Mouse (Mus musculus): ENCODE measurements around the gene Olfr786.

DNA sequence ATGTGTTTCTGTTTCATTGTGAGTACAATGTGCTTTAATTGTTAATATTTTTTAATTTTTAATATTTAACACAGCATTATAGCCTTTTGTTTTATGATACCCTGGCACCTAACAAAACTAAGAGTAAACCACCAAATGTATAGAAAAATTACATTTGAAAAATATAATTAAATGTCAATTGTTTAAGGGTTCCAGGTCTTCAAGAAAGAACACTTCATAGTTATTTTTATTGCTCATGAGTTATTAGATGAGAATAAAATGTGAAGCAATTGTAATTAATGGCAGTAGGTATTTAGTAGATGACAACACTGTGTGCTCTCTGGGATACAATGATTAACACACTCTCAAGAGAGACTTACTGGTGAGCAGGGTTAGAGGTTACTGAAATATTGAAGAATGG lies 43.6 kb downstream of the Olfr786 start, which contains the start of gene Olfr788:
- TF ChIP-seq CTCF (IDR thresholded peaks at IDR 0.05; ENCODE audit: extremely low read depth, insufficient read length, insufficient replicate concordance, low read depth, low read length) (no peak), POLR2A (IDR thresholded peaks at IDR 0.05; ENCODE audit: low read depth, low read length) (no peak)
